Mouse (Mus musculus): ENCODE results near the gene Lama5. TPM values are rescaled to one million over a fixed set of nuclear protein-coding genes. Genes with fewer than 3 reads are reported as not detected.

The Lama5 gene
- under 1 TPM; 0.13 to 0.93 TPM for total RNA-seq (2023)

DNA sequence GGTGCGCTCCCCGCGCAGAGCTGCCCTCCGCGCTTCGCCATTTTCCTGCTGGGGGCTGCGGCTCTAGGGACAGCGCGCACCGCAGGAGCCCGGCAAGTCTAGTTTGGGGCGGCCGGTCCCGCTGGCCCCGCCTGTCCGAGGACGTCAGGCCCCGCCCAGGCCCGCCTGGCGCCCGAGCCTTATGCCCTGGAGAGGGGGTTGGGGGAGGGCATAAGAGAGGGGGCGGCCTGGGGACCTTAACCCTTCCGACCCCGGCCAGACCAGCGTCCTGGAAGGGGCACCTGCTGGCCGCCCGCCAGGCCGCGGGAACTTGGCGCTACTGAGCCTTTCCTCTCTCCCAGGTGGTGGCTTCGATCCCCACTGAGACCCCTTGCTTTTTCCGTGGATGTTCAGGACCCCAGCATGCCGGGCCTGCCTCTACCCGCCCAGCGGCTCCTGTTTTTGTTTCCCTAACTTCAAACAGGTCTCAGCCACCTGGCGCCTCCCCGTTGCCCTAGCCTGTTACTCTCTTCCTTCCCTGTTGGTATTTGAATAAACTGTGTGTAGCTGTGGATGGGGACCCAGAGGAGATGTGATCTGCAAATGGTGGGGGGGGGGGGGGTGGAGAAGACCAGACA lies at the start of gene Lama5:
Lama5 (minus strand) TSS at position 98 of the 617 bp plus-strand sequence.

DNA sequence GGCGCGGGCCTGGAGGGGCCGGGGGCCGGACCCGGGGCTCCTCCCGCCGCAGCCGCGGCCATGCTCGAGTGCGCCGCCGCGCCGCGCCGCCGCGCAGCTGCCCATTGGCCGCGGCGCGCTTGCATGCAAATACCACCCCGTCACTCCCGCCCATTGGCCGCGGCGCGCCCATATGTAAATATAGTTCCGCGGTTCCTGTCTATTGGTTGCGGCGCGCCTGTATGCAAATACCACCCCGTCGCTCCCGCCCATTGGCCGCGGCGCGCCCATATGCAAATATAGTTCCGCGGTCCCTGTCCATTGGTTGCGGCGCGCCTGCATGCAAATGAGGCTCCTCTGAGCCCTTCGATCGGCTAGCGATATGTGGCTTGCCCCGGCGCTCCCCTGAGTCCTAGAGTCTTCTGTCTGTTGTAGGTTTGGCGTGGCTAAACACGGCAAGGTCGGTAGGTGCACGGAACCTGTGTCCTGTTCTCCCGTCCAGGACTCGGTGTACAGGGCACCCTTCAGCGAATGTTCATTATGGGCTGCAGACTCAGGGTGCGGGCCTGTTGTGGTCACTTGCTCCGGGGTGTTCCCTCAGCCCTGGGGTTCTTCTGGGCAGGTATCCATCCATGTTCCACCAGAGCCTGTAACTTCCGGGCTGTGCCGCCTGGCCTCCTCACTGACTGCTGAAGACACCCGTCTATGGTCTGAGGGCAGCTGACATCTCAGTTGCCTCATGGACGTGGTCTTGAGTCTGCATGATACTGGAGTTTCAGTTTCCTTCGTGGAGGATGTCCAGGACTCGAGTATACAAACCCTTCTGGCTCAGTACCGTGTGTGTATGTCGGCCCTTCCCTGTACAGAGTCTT lies 48.0 kb upstream of the Lama5 start, which contains the start of gene Cables2:
Cables2 (minus strand) TSS at position 103 of the 851 bp plus-strand sequence.

DNA sequence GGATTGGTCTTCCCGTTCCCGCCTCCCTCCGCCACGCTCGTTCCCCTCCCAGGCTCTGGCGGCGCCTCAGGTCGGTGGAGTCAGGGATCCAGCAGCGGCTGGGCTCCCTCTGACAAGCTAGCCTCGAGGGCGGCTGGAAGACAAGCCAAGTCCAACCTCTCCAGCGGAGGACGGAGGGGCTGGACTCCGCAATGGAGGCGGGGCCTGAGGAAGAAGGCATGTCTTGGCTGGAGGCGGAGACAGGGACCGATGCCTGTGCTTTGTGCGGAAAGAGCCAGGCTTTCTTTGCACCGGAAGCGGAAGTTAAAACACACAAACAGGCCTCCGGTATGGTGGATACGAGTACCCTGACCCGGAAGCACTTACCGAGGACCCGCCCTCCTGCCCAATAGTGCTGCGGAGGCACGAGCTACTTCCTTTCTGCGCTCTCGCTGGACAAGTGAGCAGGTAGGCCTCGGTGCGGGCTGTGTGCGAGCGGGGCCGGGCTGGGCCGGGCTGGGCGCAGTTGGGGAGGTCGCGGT lies 31.4 kb upstream of the Lama5 start, which contains the start of gene Rps21:
Rps21 (plus strand) TSS at position 377 of the 521 bp plus-strand sequence.

DNA sequence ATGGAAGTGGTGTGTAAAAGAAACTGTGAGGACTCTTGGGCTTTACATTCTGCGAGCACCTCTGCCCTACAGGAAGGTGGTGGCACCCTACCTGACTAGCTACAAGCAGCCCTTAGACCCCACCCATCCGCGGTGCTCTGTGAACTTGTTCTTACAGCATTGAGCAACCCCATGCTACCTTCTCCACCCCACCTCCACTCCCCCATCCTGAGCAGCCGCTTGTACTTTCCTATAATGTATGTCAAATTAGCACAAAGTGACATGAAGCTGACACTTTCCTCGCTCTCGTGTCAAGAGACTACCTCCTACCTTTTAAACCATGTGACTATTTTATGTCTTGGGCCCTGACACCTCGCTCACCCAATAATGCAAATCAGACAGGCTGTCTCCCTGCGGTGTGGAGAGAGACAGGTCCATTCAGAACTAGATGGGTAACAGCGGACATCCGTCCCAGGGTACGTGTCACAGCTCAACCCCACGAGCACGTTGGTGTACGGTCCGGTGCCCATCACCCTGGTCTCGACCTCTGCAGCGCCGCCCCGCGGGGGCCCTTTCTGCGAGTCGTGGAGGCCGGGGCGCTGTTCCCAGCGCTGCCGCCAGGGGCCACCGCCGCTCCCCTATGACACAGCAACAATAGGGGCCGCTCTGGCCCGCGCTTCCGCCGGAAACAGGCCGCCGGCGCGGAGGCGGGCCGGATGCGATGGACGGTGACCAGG lies 54.7 kb downstream of the Lama5 start, which contains the start of gene Adrm1:
Adrm1 (plus strand) TSS at position 680 of the 716 bp plus-strand sequence.

Other genes starting within 250 kb of the Lama5 start
- gene Taf4, start 249.2 kb downstream of the Lama5 start, total RNA-seq (2023), result 10 to 100 TPM; 32.3 to 34.4 TPM
- 10 to 100 TPM; 17.5 to 19.0 TPM for gene Lsm14b, start 200.9 kb downstream of the Lama5 start, total RNA-seq (2023)
- gene Psma7, start 183.4 kb downstream of the Lama5 start, total RNA-seq (2023), result 100 to 1,000 TPM; 143 to 147 TPM
- 1 to 10 TPM; 3.6 to 5.1 TPM for gene Ss18l1, start 183.3 kb downstream of the Lama5 start, total RNA-seq (2023)
- gene Mtg2, start 155.3 kb downstream of the Lama5 start, total RNA-seq (2023), result 1 to 10 TPM; 8.8 to 9.8 TPM
- gene Hrh3, start 121.4 kb downstream of the Lama5 start, total RNA-seq (2023), result not detected
- gene Osbpl2, start 106.6 kb downstream of the Lama5 start, total RNA-seq (2023), result 10 to 100 TPM; 63.3 to 75.7 TPM
- gene Adrm1, start 54.4 kb downstream of the Lama5 start, total RNA-seq (2023), result 10 to 100 TPM; 65.2 to 68.4 TPM
- gene Rps21, start 31.5 kb upstream of the Lama5 start, total RNA-seq (2023), result 100 to 1,000 TPM; 572 to 585 TPM
- gene Cables2, start 47.6 kb upstream of the Lama5 start, total RNA-seq (2023), result 10 to 100 TPM; 26.3 to 28.2 TPM
- gene Rbbp8nl, start 64.0 kb upstream of the Lama5 start, total RNA-seq (2023), result not detected
- gene Gata5, start 108.8 kb upstream of the Lama5 start, total RNA-seq (2023), result not detected
- gene Slco4a1, start 230.4 kb upstream of the Lama5 start, total RNA-seq (2023), result 10 to 100 TPM; 11.4 to 17.7 TPM